Mouse (Mus musculus) left cerebral cortex, postnatal 36 days (tissue): ENCODE results near the gene Spop. TPM values are rescaled to one million over a fixed set of nuclear protein-coding genes. Genes with fewer than 3 reads are reported as not detected.

Experiments
- total RNA-seq, 2 experiments: library from RNA; stranded (reverse); gene quantifications; 2 replicates each; pipeline ENCODE4 v1.2.3; 2021

The Spop gene
- total RNA-seq, 2 experiments from 2014 or later = 173 to 187 TPM

Other genes with a start within 250 kb of the Spop start
- gene Tac4, start 152.6 kb upstream of the Spop start, total RNA-seq = not detected
- 10 to 100 TPM; 69.3 to 74.3 TPM for gene Kat7, start 103.8 kb upstream of the Spop start, total RNA-seq
- 1 to 10 TPM; 3.1 to 5.9 TPM for gene Fam117a, start 77.1 kb upstream of the Spop start, total RNA-seq
- 10 to 100 TPM; 64.1 to 66.7 TPM for gene Slc35b1, start 29.4 kb upstream of the Spop start, total RNA-seq
- 10 to 100 TPM; 29.0 to 40.6 TPM for gene Nxph3, start 100.5 kb downstream of the Spop start, total RNA-seq
- 1 to 10 TPM in 1 of 2 experiments, under 1 TPM in 1; 0.74 to 1.7 TPM for gene Ngfr, start 173.7 kb downstream of the Spop start, total RNA-seq